Mouse (Mus musculus): ENCODE results near the gene Elp4. TPM values are rescaled to one million over a fixed set of nuclear protein-coding genes. Genes with fewer than 3 reads are reported as not detected.
A peak's percentile ranks its signal among the peaks of the same experiment; 100 is the strongest.

Elp4 gene
- polyA plus RNA-seq, 1 experiment from 2014 or later = 56.5 TPM

GRCm38 (mm10) chr2:105684991-105685650 lies 219.2 kb downstream of the Elp4 start:
- no peaks in the 10 kb centered on the region for H3K36me3 ChIP-seq (replicated peaks; ENCODE audit: control insufficient read depth, insufficient read depth, low read depth, low read length)
- peaks cover 84% of the 10 kb centered on the region for H3K27me3 ChIP-seq (ENCODE audit: control insufficient read depth, insufficient read depth, low read length)
- no peak overlapping the region for H3K4me3 ChIP-seq (ENCODE audit: low read depth, low read length)

GRCm38 (mm10) chr2:105683771-105684410 lies 220.5 kb downstream of the Elp4 start:
- H3K4me1 ChIP-seq (ENCODE audit: control insufficient read depth, insufficient read depth, low read length) = peaks cover 4% of the 10 kb centered on the region
- WGBS = 4% methylated on average over 22 of the region's 22 CpGs
- DNase-seq (ENCODE audit: low spot score) = peak; percentile 1
- H3K9me3 ChIP-seq (replicated peaks; ENCODE audit: control insufficient read depth, low read length) = no peaks in the 10 kb centered on the region
- peaks cover 84% of the 10 kb centered on the region for H3K27me3 ChIP-seq (ENCODE audit: control insufficient read depth, insufficient read depth, low read length)
- no peaks in the 10 kb centered on the region for H3K36me3 ChIP-seq (replicated peaks; ENCODE audit: control insufficient read depth, insufficient read depth, low read depth, low read length)
- H3K27ac ChIP-seq (replicated peaks; ENCODE audit: low read depth, low read length) = no peak overlapping the region
- ATAC-seq (replicated peaks; ENCODE audit: insufficient number of reproducible peaks, low FRiP score, low TSS enrichment, low read depth) = no peak
- no peak overlapping the region for H3K4me3 ChIP-seq (ENCODE audit: low read depth, low read length)
- H3K9ac ChIP-seq (replicated peaks; ENCODE audit: low read length) = no peak overlapping the region
- H3K4me2 ChIP-seq (ENCODE audit: low read depth, low read length) = no peak overlapping the region

More at GRCm38 (mm10) chr2:105684991-105685650, 219.2 kb downstream of the Elp4 start:
- no peak for ATAC-seq (replicated peaks; ENCODE audit: insufficient number of reproducible peaks, low FRiP score, low TSS enrichment, low read depth)
- DNase-seq (ENCODE audit: low spot score) = peak; percentile 15
- Histone ChIP-seq H3K4me1 (ENCODE audit: control insufficient read depth, insufficient read depth, low read length) (peaks cover 4% of the 10 kb centered on the region), H3K4me2 (ENCODE audit: low read depth, low read length) (no peak overlapping the region), H3K27ac (replicated peaks; ENCODE audit: low read depth, low read length) (no peak overlapping the region), H3K9ac (replicated peaks; ENCODE audit: low read length) (no peak overlapping the region), H3K9me3 (replicated peaks; ENCODE audit: control insufficient read depth, low read length) (no peaks in the 10 kb centered on the region)
- WGBS = 14% methylated on average over 11 of the region's 11 CpGs

GRCm38 (mm10) chr2:105682634-105683351 lies 221.6 kb downstream of the Elp4 start:
- peaks cover 79% of the 10 kb centered on the region for H3K27me3 ChIP-seq (ENCODE audit: control insufficient read depth, insufficient read depth, low read length)
- H3K4me3 ChIP-seq (ENCODE audit: low read depth, low read length) = no peak overlapping the region
- no peak overlapping the region for H3K4me2 ChIP-seq (ENCODE audit: low read depth, low read length)
- H3K4me1 ChIP-seq (ENCODE audit: control insufficient read depth, insufficient read depth, low read length) = peaks cover 4% of the 10 kb centered on the region
- peak; percentile 43 for DNase-seq (ENCODE audit: low spot score)
- no peak overlapping the region for H3K27ac ChIP-seq (replicated peaks; ENCODE audit: low read depth, low read length)
- H3K36me3 ChIP-seq (replicated peaks; ENCODE audit: control insufficient read depth, insufficient read depth, low read depth, low read length) = no peaks in the 10 kb centered on the region
- H3K9ac ChIP-seq (replicated peaks; ENCODE audit: low read length) = no peak overlapping the region
- H3K9me3 ChIP-seq (replicated peaks; ENCODE audit: control insufficient read depth, low read length) = no peaks in the 10 kb centered on the region
- WGBS = 3% methylated on average over 21 of the region's 21 CpGs
- ATAC-seq (replicated peaks; ENCODE audit: insufficient number of reproducible peaks, low FRiP score, low TSS enrichment, low read depth) = no peak

GRCm38 (mm10) chr2:105682011-105682501 lies 222.3 kb downstream of the Elp4 start:
- no peaks in the 10 kb centered on the region for H3K9me3 ChIP-seq (replicated peaks; ENCODE audit: control insufficient read depth, low read length)

GRCm38 (mm10) chr2:105680999-105681710 lies 223.2 kb downstream of the Elp4 start:
- DNase-seq (ENCODE audit: low spot score) (peak; percentile 57), ATAC-seq (replicated peaks; ENCODE audit: insufficient number of reproducible peaks, low FRiP score, low TSS enrichment, low read depth) (no peak)
- H3K27ac ChIP-seq (replicated peaks; ENCODE audit: low read depth, low read length) = no peak overlapping the region
- no peak overlapping the region; the same call in 1 of the 2 replicates for H3K9ac ChIP-seq (replicated peaks; ENCODE audit: low read length)
- H3K4me3 ChIP-seq (ENCODE audit: low read depth, low read length) = no peak overlapping the region; the same call in 1 of the 2 replicates
- H3K36me3 ChIP-seq (replicated peaks; ENCODE audit: control insufficient read depth, insufficient read depth, low read depth, low read length) = no peaks in the 10 kb centered on the region
- H3K4me1 ChIP-seq (ENCODE audit: control insufficient read depth, insufficient read depth, low read length) = peaks cover 8% of the 10 kb centered on the region
- WGBS = 3% methylated on average over 30 of the region's 30 CpGs
- peaks cover 70% of the 10 kb centered on the region for H3K27me3 ChIP-seq (ENCODE audit: control insufficient read depth, insufficient read depth, low read length)
- peak overlapping the region; percentile 36 for H3K4me2 ChIP-seq (ENCODE audit: low read depth, low read length)
- H3K9me3 ChIP-seq (replicated peaks; ENCODE audit: control insufficient read depth, low read length) = no peaks in the 10 kb centered on the region

More at GRCm38 (mm10) chr2:105682011-105682501, 222.3 kb downstream of the Elp4 start:
- peaks cover 77% of the 10 kb centered on the region for H3K27me3 ChIP-seq (ENCODE audit: control insufficient read depth, insufficient read depth, low read length)
- H3K36me3 ChIP-seq (replicated peaks; ENCODE audit: control insufficient read depth, insufficient read depth, low read depth, low read length) = no peaks in the 10 kb centered on the region
- H3K4me3 ChIP-seq (ENCODE audit: low read depth, low read length) = no peak overlapping the region
- no peak overlapping the region; the same call in none of the 2 replicates for H3K4me2 ChIP-seq (ENCODE audit: low read depth, low read length)
- no peak overlapping the region for H3K27ac ChIP-seq (replicated peaks; ENCODE audit: low read depth, low read length)
- ATAC-seq (replicated peaks; ENCODE audit: insufficient number of reproducible peaks, low FRiP score, low TSS enrichment, low read depth) (no peak), DNase-seq (ENCODE audit: low spot score) (peak; percentile 19)
- H3K4me1 ChIP-seq (ENCODE audit: control insufficient read depth, insufficient read depth, low read length) = peaks cover 4% of the 10 kb centered on the region
- under 1% methylated on average over 23 of the region's 23 CpGs for WGBS
- H3K9ac ChIP-seq (replicated peaks; ENCODE audit: low read length) = no peak overlapping the region

GRCm38 (mm10) chr2:105680146-105680998 lies 224.0 kb downstream of the Elp4 start:
- Histone ChIP-seq H3K9me3 (replicated peaks; ENCODE audit: control insufficient read depth, low read length) (no peaks in the 10 kb centered on the region), H3K36me3 (replicated peaks; ENCODE audit: control insufficient read depth, insufficient read depth, low read depth, low read length) (no peaks in the 10 kb centered on the region), H3K4me2 (ENCODE audit: low read depth, low read length) (peak overlapping the region; percentile 17; the same call in 1 of the 2 replicates), H3K9ac (replicated peaks; ENCODE audit: low read length) (no peak overlapping the region), H3K27ac (replicated peaks; ENCODE audit: low read depth, low read length) (no peak overlapping the region), H3K4me1 (ENCODE audit: control insufficient read depth, insufficient read depth, low read length) (peaks cover 10% of the 10 kb centered on the region), H3K27me3 (ENCODE audit: control insufficient read depth, insufficient read depth, low read length) (peaks cover 68% of the 10 kb centered on the region), H3K4me3 (ENCODE audit: low read depth, low read length) (no peak overlapping the region)
- peak; percentile 37 for DNase-seq (ENCODE audit: low spot score)
- WGBS = under 1% methylated on average over 23 of the region's 24 CpGs
- ATAC-seq (replicated peaks; ENCODE audit: insufficient number of reproducible peaks, low FRiP score, low TSS enrichment, low read depth) = peak; percentile 87

GRCm38 (mm10) chr2:105679331-105679730 lies 225.0 kb downstream of the Elp4 start:
- Histone ChIP-seq H3K36me3 (replicated peaks; ENCODE audit: control insufficient read depth, insufficient read depth, low read depth, low read length) (no peaks in the 10 kb centered on the region), H3K4me1 (ENCODE audit: control insufficient read depth, insufficient read depth, low read length) (peaks cover 12% of the 10 kb centered on the region), H3K9me3 (replicated peaks; ENCODE audit: control insufficient read depth, low read length) (no peaks in the 10 kb centered on the region), H3K4me2 (ENCODE audit: low read depth, low read length) (no peak overlapping the region), H3K9ac (replicated peaks; ENCODE audit: low read length) (no peak overlapping the region), H3K27ac (replicated peaks; ENCODE audit: low read depth, low read length) (no peak overlapping the region), H3K27me3 (ENCODE audit: control insufficient read depth, insufficient read depth, low read length) (peaks cover 67% of the 10 kb centered on the region), H3K4me3 (ENCODE audit: low read depth, low read length) (no peak overlapping the region)
- ATAC-seq (replicated peaks; ENCODE audit: insufficient number of reproducible peaks, low FRiP score, low TSS enrichment, low read depth) = no peak
- peak; percentile 1 for DNase-seq (ENCODE audit: low spot score)
- WGBS = 0% methylated on average over 2 of the region's 2 CpGs

All from embryonic facial prominence, embryonic 11.5 days (tissue).